Mouse (Mus musculus): ENCODE results near the gene Orai3. TPM values are rescaled to one million over a fixed set of nuclear protein-coding genes. Genes with fewer than 3 reads are reported as not detected.
A peak's percentile ranks its signal among the peaks of the same experiment; 100 is the strongest.
"Not testable (repeated sequence)": the region's sequence is repeated elsewhere in the genome, so short reads cannot be mapped to it uniquely, and the experiment has no call there.

Orai3 gene
- polyA plus RNA-seq, 1 experiment from 2014 or later: 4.6 TPM

DNA sequence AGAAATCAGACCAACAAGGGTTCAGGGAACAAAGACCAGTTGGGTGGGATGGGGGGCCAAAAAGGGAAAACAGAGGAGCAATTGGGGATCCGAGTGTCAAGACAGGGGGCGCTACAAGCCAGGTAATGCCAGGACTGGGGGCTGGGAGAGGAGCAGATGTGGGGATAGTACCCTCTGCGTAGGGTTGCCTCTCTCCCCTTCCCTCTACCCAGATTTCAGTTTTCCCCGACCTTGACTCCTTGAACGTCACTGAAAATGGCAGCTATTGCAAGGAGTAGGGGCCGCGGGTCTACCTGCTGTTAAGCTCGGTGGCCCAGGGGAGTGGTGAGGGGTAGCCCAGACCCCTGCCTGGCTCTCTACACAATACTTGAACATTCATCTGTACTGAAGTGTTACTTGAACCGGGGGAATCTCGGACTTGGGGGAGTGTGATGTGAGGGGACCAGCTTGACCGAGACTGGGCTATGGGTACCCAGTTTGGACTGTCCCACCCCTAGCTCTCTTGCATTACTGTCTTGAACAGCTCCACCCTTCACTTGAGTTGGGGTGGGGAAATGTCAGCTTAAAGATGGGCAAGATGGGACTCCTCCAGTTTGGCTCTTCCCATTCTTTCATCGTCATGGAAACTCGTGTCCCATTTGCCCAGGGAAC, 1.1 kb upstream of the Orai3 start:
- no peak overlapping the region for H3K4me2 ChIP-seq (ENCODE audit: low read depth, low read length)
- H3K4me3 ChIP-seq (ENCODE audit: low read depth, low read length): no peak overlapping the region
- H3K27ac ChIP-seq (ENCODE audit: low read depth, low read length): no peak overlapping the region
- no peak; the same call in 1 of the 2 replicates for ATAC-seq (ENCODE audit: low read depth)
- peaks cover 38% of the 10 kb centered on the region for H3K36me3 ChIP-seq (ENCODE audit: control insufficient read depth, insufficient read depth, low read length)
- no peaks in the 10 kb centered on the region for H3K27me3 ChIP-seq (ENCODE audit: control insufficient read depth, insufficient read depth, low read length)
- no peaks in the 10 kb centered on the region for H3K9me3 ChIP-seq (ENCODE audit: control insufficient read depth, low read length)
- no peak overlapping the region for H3K9ac ChIP-seq (replicated peaks; ENCODE audit: low read depth, low read length)
- peaks cover 8% of the 10 kb centered on the region; the same call in 1 of the 2 replicates for H3K4me1 ChIP-seq (ENCODE audit: control insufficient read depth, insufficient read depth, low read length)
- WGBS: 55% methylated on average over 13 of the region's 13 CpGs

DNA sequence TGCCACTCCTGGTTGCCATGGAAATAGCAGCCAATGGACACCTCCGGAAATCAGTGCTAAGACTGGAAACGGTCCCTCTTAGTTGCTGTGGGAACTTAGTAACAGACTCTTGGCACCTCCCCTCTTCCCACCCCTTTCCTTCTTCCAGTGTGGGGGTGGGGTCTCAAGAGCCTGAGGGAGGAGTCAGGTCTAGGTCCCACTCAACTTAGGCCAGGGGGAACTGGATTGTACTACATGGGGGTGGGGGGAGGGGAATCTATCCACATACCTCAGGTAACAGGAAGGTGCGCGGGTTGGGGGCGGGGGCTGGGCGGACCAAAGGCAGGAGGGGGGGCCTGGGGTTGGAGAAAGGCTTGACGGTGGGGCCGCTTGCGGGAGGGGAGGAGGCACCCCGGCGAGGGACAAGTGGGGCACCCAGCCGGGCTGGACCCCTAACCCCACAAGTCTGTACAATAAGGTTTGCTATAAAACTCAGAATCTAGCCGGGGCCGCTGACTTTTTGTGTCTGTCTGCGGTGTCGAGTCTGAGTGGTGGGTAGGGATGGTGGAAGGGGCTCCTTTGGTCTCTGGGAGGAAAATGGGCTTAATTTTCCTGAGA, 520 bp upstream of the Orai3 start:
- peak overlapping the region; percentile 40 for H3K4me3 ChIP-seq (ENCODE audit: low read depth, low read length)
- peak overlapping the region; percentile 53; the same call in 1 of the 2 replicates for H3K9ac ChIP-seq (replicated peaks; ENCODE audit: low read depth, low read length)
- H3K27me3 ChIP-seq (ENCODE audit: control insufficient read depth, insufficient read depth, low read length): no peaks in the 10 kb centered on the region
- peak overlapping the region; percentile 30 for H3K27ac ChIP-seq (ENCODE audit: low read depth, low read length)
- H3K4me2 ChIP-seq (ENCODE audit: low read depth, low read length): peak overlapping the region; percentile 61
- peak; percentile 84 for ATAC-seq (ENCODE audit: low read depth)
- H3K9me3 ChIP-seq (ENCODE audit: control insufficient read depth, low read length): no peaks in the 10 kb centered on the region
- peaks cover 8% of the 10 kb centered on the region; the same call in 1 of the 2 replicates for H3K4me1 ChIP-seq (ENCODE audit: control insufficient read depth, insufficient read depth, low read length)
- H3K36me3 ChIP-seq (ENCODE audit: control insufficient read depth, insufficient read depth, low read length): peaks cover 32% of the 10 kb centered on the region
- WGBS: 1% methylated on average over 16 of the region's 16 CpGs

DNA sequence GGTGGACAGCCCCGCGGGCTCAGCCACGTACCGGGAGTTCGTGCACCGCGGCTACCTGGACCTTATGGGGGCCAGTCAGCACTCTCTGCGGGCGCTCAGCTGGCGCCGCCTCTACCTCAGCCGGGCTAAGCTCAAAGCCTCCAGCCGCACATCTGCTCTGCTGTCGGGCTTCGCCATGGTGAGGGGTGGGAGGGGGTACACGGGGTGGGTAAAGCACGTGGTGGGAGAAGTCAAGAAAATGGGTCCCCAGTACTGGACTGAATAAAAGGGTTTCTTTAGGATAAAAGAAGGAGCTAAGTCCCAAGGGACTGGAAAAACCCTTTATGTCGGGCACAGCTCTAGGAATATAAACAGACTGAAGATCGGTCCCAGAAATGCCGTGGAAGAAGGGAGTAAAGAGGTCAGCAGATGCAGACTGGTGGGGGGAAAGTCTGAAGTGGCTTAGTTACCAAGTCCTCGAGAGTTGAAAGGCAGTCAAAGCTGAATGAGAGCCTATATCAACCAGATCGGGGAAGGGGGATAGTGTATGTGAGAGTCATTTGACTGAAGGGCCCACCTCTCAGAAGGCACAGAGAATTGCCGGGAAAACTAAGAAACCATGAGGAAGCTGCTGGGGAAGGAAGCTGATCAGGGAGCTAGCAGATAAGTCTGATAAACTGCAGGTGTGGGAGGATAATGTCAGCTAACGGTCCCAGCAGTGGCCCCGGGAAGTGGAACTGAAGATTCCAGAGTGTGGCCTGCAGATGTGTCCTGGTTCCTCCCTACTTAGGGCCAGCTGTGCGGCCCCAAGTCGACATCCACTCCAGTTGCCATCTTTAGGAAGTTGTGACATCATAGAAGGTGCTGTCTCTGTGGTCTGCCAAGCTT, 657 bp downstream of the Orai3 start:
- peaks cover 8% of the 10 kb centered on the region; the same call in 1 of the 2 replicates for H3K4me1 ChIP-seq (ENCODE audit: control insufficient read depth, insufficient read depth, low read length)

DNA sequence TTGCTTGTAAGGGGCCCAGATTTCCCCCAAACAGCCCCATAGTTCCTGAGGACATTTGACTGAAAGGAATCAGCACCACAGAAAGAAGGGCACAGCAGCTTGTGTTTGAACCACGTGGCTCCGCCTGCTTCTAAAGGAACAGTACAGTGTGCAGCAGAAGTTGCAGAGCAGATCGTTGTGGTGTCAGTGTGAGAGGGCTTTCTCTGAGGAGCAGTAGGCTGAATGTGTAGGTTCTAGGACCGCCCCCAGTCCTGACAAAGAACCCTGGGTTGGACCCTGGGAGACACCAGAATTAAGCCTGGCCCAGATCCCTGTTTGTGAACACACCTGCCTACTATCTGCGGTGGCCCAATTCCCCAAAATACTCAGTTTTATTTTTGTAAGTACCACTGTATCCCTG, 1.6 kb downstream of the Orai3 start:
- peak overlapping the region; percentile 16; the same call in 1 of the 2 replicates for H3K9ac ChIP-seq (replicated peaks; ENCODE audit: low read depth, low read length)
- 73% methylated on average over 5 of the region's 5 CpGs for WGBS
- no peak overlapping the region for H3K4me2 ChIP-seq (ENCODE audit: low read depth, low read length)

More for the DNA sequence above, 657 bp downstream of the Orai3 start:
- peak overlapping the region; percentile 30; the same call in 1 of the 2 replicates for H3K27ac ChIP-seq (ENCODE audit: low read depth, low read length)
- peaks cover 24% of the 10 kb centered on the region for H3K36me3 ChIP-seq (ENCODE audit: control insufficient read depth, insufficient read depth, low read length)
- H3K4me2 ChIP-seq (ENCODE audit: low read depth, low read length): peak overlapping the region; percentile 61
- peak; percentile 25; the same call in 1 of the 2 replicates for ATAC-seq (ENCODE audit: low read depth)
- peak overlapping the region; percentile 40 for H3K4me3 ChIP-seq (ENCODE audit: low read depth, low read length)
- H3K9ac ChIP-seq (replicated peaks; ENCODE audit: low read depth, low read length): peak overlapping the region; percentile 53
- 5% methylated on average over 27 of the region's 27 CpGs for WGBS
- H3K9me3 ChIP-seq (ENCODE audit: control insufficient read depth, low read length): no peaks in the 10 kb centered on the region
- H3K27me3 ChIP-seq (ENCODE audit: control insufficient read depth, insufficient read depth, low read length): no peaks in the 10 kb centered on the region

DNA sequence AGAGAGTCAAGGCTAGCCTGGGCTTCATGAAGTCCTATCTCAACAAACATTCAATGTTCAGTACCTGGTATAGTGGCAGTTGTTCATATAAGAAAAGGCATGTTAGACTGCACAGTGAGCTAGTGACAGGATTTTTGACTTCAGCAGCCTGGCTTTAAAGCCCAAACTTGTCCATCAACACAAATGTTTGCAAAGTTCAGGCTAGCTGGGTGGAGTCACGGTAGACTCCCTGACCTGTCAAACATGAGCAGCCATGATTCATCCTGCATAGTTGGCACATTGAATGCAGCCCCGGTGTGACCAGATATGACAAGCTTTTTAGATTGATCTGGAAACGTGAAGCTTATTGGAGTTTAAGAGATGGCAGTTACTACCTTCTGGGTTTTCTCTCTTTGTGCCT, 2.5 kb downstream of the Orai3 start:
- H3K4me2 ChIP-seq (ENCODE audit: low read depth, low read length): no peak overlapping the region
- no peak for ATAC-seq (ENCODE audit: low read depth)
- no peak overlapping the region for H3K27ac ChIP-seq (ENCODE audit: low read depth, low read length)
- no peaks in the 10 kb centered on the region for H3K9me3 ChIP-seq (ENCODE audit: control insufficient read depth, low read length)
- no peak overlapping the region for H3K4me3 ChIP-seq (ENCODE audit: low read depth, low read length)
- WGBS: 92% methylated on average over 3 of the region's 3 CpGs
- no peaks in the 10 kb centered on the region for H3K27me3 ChIP-seq (ENCODE audit: control insufficient read depth, insufficient read depth, low read length)
- H3K4me1 ChIP-seq (ENCODE audit: control insufficient read depth, insufficient read depth, low read length): peaks cover 8% of the 10 kb centered on the region; the same call in 1 of the 2 replicates
- peaks cover 11% of the 10 kb centered on the region for H3K36me3 ChIP-seq (ENCODE audit: control insufficient read depth, insufficient read depth, low read length)
- no peak overlapping the region for H3K9ac ChIP-seq (replicated peaks; ENCODE audit: low read depth, low read length)

More for the DNA sequence above, 1.6 kb downstream of the Orai3 start:
- H3K9me3 ChIP-seq (ENCODE audit: control insufficient read depth, low read length): no peaks in the 10 kb centered on the region
- H3K4me1 ChIP-seq (ENCODE audit: control insufficient read depth, insufficient read depth, low read length): peaks cover 8% of the 10 kb centered on the region; the same call in 1 of the 2 replicates
- H3K27me3 ChIP-seq (ENCODE audit: control insufficient read depth, insufficient read depth, low read length): no peaks in the 10 kb centered on the region
- H3K36me3 ChIP-seq (ENCODE audit: control insufficient read depth, insufficient read depth, low read length): peaks cover 18% of the 10 kb centered on the region
- no peak overlapping the region for H3K4me3 ChIP-seq (ENCODE audit: low read depth, low read length)
- H3K27ac ChIP-seq (ENCODE audit: low read depth, low read length): no peak overlapping the region
- ATAC-seq (ENCODE audit: low read depth): no peak

DNA sequence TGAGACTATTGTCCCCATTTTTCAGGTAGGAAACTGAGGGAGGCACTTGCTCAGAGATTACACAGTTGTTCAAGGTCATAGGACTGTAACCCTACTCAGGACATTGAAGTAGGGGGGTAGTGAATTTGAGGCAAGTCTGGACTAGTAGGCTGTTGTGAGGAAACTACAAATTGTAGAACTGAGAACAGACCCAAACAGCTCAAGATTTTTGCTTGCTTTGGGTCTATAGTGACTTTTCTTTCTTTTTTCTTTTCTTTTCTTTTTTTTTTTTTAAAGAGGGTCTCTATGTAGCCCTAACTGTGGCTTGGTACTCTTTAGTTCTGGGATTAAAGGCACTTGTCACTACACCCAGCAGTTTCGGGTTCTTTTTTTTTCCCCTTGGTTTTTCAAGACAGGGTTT, 2.9 kb downstream of the Orai3 start:
- H3K27ac ChIP-seq (ENCODE audit: low read depth, low read length): no peak overlapping the region
- no peaks in the 10 kb centered on the region for H3K27me3 ChIP-seq (ENCODE audit: control insufficient read depth, insufficient read depth, low read length)
- peaks cover 6% of the 10 kb centered on the region for H3K36me3 ChIP-seq (ENCODE audit: control insufficient read depth, insufficient read depth, low read length)
- no peak overlapping the region for H3K4me3 ChIP-seq (ENCODE audit: low read depth, low read length)
- 87% methylated on average over 1 of the region's 1 CpGs for WGBS
- no peak overlapping the region for H3K9ac ChIP-seq (replicated peaks; ENCODE audit: low read depth, low read length)
- H3K4me2 ChIP-seq (ENCODE audit: low read depth, low read length): no peak overlapping the region
- H3K9me3 ChIP-seq (ENCODE audit: control insufficient read depth, low read length): no peaks in the 10 kb centered on the region
- no peak for ATAC-seq (ENCODE audit: low read depth)
- peaks cover 8% of the 10 kb centered on the region; the same call in 1 of the 2 replicates for H3K4me1 ChIP-seq (ENCODE audit: control insufficient read depth, insufficient read depth, low read length)

DNA sequence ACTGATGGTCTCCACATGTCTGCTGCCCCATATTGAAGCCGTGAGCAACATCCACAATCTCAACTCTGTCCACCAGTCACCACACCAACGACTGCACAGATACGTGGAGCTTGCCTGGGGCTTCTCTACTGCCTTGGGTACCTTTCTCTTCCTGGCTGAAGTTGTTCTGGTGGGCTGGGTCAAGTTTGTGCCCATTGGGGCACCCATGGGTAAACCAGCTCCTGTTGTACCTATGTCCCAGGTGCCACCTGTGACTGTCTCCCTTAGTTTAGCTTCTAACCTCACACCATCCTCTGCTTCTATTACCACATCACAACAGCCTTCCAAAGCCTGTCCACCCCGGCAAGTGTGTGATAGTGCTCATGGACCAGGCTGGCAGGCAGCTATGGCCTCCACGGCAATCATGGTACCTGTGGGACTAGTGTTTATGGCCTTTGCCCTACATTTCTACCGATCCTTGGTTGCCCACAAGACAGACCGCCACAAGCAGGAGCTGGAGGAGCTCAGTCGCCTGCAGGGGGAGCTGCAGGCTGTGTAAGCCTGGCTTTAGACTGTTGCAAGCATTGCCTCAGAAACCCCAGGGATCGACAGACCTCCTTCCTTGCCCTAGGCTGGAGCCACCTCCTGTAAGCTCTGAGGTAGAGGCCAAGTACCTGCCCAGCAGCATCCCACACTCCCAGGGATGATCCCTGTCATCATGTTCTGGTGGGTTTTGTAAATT, 4.2 kb downstream of the Orai3 start:
- no peak for ATAC-seq (ENCODE audit: low read depth)
- H3K4me1 ChIP-seq (ENCODE audit: control insufficient read depth, insufficient read depth, low read length): peaks cover 15% of the 10 kb centered on the region
- H3K27me3 ChIP-seq (ENCODE audit: control insufficient read depth, insufficient read depth, low read length): no peaks in the 10 kb centered on the region
- no peak overlapping the region for H3K4me2 ChIP-seq (ENCODE audit: low read depth, low read length)
- 40% methylated on average over 9 of the region's 9 CpGs for WGBS
- no peak overlapping the region for H3K27ac ChIP-seq (ENCODE audit: low read depth, low read length)
- H3K9me3 ChIP-seq (ENCODE audit: control insufficient read depth, low read length): no peaks in the 10 kb centered on the region
- H3K4me3 ChIP-seq (ENCODE audit: low read depth, low read length): no peak overlapping the region
- no peaks in the 10 kb centered on the region for H3K36me3 ChIP-seq (ENCODE audit: control insufficient read depth, insufficient read depth, low read length)
- H3K9ac ChIP-seq (replicated peaks; ENCODE audit: low read depth, low read length): no peak overlapping the region

DNA sequence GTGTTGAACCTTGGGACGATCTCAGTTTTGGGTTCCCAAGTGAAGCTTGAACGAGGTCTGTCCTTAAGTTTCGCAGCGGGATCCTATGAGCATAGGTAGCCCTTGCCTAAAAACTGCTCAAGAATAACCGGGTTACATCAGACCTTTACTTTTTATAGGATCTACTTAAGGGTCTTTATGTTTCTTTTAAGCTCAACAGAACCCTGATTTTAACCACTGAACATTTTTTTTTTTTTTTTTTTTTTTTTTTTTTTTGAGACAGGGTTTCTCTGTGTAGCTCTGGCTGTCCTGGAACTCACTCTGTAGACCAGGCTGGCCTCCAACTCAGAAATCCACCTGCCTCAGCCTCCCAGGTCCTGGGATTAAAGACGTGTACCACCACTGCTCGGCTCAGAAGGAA, 6.2 kb downstream of the Orai3 start:
- peak overlapping the region; percentile 84 for H3K9ac ChIP-seq (replicated peaks; ENCODE audit: low read depth, low read length)
- WGBS: 77% methylated on average over 7 of the region's 7 CpGs
- H3K4me1 ChIP-seq (ENCODE audit: control insufficient read depth, insufficient read depth, low read length); H3K36me3 ChIP-seq (ENCODE audit: control insufficient read depth, insufficient read depth, low read length); H3K9me3 ChIP-seq (ENCODE audit: control insufficient read depth, low read length); ATAC-seq (ENCODE audit: low read depth); H3K27me3 ChIP-seq (ENCODE audit: control insufficient read depth, insufficient read depth, low read length): not testable (repeated sequence)
- H3K27ac ChIP-seq (ENCODE audit: low read depth, low read length): peak overlapping the region; percentile 96
- H3K4me3 ChIP-seq (ENCODE audit: low read depth, low read length): peak overlapping the region; percentile 62
- peak overlapping the region; percentile 72 for H3K4me2 ChIP-seq (ENCODE audit: low read depth, low read length)
